Mouse (Mus musculus): ENCODE results near the gene Gm9376. TPM values are rescaled to one million over a fixed set of nuclear protein-coding genes. Genes with fewer than 3 reads are reported as not detected.

Gene Gm9376
- not detected in 2 replicates for polyA plus RNA-seq (2012; rRNA removed)

DNA sequence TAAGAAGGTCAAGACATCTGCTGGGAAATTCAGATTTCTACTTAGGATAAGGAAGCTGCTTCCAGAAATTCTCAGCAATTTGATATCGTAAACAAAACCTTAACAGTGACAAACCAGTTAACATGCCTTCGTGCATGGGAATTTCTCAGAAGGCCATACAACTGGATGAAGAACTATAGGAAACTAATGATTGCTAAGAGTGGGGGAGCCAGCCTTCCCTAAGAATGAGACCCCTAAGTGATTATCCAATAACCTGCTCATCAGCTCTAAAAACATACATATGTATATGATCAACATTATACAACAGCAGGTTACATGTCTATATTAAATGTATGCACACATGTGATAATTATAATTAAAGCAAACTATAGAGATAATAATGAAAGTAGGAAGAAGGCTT, at the start of gene Gm9376:
TSS of gene Gm9376 (plus strand) at position 301 of the 400 bp plus-strand sequence.

DNA sequence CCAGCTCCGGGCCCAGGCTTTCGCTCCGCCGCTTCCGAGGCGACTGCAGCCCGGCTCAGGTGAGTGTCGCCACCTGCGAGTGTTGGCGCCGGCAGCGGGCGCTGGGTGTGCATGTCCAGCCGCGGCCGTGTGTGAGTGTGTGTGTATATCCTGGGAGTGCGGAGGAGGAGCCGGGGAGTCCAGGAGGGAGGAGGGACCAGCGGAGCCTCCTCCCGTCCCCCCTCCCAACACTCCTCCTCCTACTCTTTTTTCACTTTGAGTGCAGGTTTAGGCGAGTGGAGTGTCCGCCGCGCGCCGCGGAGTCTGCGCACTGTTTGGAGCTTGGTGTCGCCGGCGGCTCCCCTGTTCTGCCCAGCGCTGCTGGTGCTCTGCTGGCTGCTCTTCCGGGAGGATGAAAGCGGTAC, 29.9 kb upstream of the Gm9376 start, which contains the start of gene Sox21:
TSS of gene Sox21 (minus strand) at position 145 of the 404 bp plus-strand sequence.

Other genes starting within 250 kb of the Gm9376 start
- gene Dct, start 214.7 kb upstream of the Gm9376 start, polyA plus RNA-seq (2012; rRNA removed): 0.02 and 0.03 TPM in 2 replicates
- gene Tgds, start 134.2 kb upstream of the Gm9376 start, polyA plus RNA-seq (2012; rRNA removed): 10.2 and 11.5 TPM in 2 replicates
- 5.4 and 5.8 TPM in 2 replicates for gene Gpr180, start 129.8 kb upstream of the Gm9376 start, polyA plus RNA-seq (2012; rRNA removed)
- 0.01 TPM in 1 of 2 replicates, not detected in the other for gene Sox21, start 29.9 kb upstream of the Gm9376 start, polyA plus RNA-seq (2012; rRNA removed)